Mouse (Mus musculus) forebrain, embryonic 13.5 days (tissue): ENCODE measurements at regions not wholly inside any gene's neighbourhood (a gene's known extent, or its start where the extent isn't known, plus 50 kb on each side); places are given as distances from the start of the nearest gene placed in this dataset.

ENCODE experiments used
- ATAC-seq: fragments of 200-750 bp; cut with Nextera tagmentation; 2 replicates; pipeline ENCODE4 v1.8.0; 2017
- H3K27ac ChIP-seq: fragments of 300-500 bp; sonication (generic); 2 replicates; pipeline ENCODE4 v1.5.1; 2015; ENCODE audit warnings: inconsistent platforms, mild to moderate bottlenecking, moderate library complexity
- H3K27me3 ChIP-seq: fragments of 300-500 bp; sonication (generic); 2 replicates; pipeline ENCODE4 v1.6.1; 2015; ENCODE audit warnings: mild to moderate bottlenecking, inconsistent platforms
- H3K36me3 ChIP-seq: fragments of 300-500 bp; sonication (generic); 2 replicates; pipeline ENCODE4 v1.6.1; 2015; ENCODE audit warnings: mild to moderate bottlenecking, inconsistent platforms; ENCODE audit not compliant: poor library complexity, severe bottlenecking
- H3K4me1 ChIP-seq: fragments of 300-500 bp; sonication (generic); 2 replicates; pipeline ENCODE4 v1.6.1; 2015; ENCODE audit warnings: inconsistent platforms
- H3K4me2 ChIP-seq: fragments of 300-500 bp; sonication (generic); 2 replicates; pipeline ENCODE4 v1.6.1; 2015; ENCODE audit warnings: inconsistent platforms, mild to moderate bottlenecking, moderate library complexity
- H3K4me3 ChIP-seq: fragments of 300-500 bp; sonication (generic); 2 replicates; pipeline ENCODE4 v1.5.1; 2015; ENCODE audit warnings: mild to moderate bottlenecking, inconsistent platforms
- H3K9ac ChIP-seq: fragments of 300-500 bp; sonication (generic); 2 replicates; pipeline ENCODE4 v1.6.1; 2015; ENCODE audit warnings: mild to moderate bottlenecking, inconsistent platforms
- H3K9me3 ChIP-seq: fragments of 300-500 bp; sonication (generic); replicated peaks from 2 replicates; pipeline ENCODE4 v1.6.1; 2016; ENCODE audit warnings: inconsistent platforms
- whole genome bisulfite sequencing: fragments of 180-500 bp; shearing (Covaris S2); methylation state at CpG from one replicate; pipeline ENCODE4 v1.1.7; 2015; 5-methylcytosine and 5-hydroxymethylcytosine counted together

DNA sequence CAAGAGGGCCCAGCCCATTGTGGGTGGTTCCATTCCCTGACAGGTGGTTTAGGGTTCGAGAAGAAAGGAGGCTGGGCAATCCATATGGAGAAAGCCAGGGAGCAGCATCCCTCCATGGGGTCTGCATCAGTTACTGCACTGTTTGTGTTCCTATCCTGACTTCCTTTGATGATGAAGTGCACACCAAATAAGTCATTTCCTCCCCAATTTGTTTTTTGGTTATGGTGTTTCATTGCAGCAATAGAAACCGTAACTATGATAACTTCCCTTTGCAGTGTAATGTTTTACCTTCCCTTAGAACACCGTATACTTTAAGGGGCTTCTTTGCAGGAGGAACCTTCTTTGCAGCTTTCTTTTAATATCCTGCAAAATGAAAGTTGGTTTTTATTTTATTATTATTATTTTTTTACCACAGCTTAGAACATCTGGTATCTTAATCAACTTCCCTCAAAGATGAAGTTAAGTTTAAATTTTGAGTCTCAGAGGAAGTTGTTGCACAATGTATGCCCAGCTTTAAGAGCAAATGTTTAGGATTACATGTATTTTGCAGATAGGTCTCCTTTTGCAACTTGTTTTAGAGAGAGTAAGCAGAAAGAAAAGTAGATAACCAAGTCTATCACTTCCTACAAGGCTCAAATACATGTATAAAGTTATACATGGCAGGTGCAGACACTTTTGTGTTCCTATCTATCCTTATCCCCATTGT lies 1059.1 kb downstream of the Diaph2 start:
- H3K36me3 ChIP-seq: no peaks in the 10 kb centered on the region
- H3K9ac ChIP-seq: no peak overlapping the region
- no peak overlapping the region for H3K4me3 ChIP-seq
- no peaks in the 10 kb centered on the region for H3K9me3 ChIP-seq
- ATAC-seq: no peak
- WGBS: 87% methylated on average over 3 of the region's 3 CpGs
- no peaks in the 10 kb centered on the region for H3K4me1 ChIP-seq
- no peaks in the 10 kb centered on the region for H3K27me3 ChIP-seq
- H3K27ac ChIP-seq: no peak overlapping the region
- no peak overlapping the region for H3K4me2 ChIP-seq

DNA sequence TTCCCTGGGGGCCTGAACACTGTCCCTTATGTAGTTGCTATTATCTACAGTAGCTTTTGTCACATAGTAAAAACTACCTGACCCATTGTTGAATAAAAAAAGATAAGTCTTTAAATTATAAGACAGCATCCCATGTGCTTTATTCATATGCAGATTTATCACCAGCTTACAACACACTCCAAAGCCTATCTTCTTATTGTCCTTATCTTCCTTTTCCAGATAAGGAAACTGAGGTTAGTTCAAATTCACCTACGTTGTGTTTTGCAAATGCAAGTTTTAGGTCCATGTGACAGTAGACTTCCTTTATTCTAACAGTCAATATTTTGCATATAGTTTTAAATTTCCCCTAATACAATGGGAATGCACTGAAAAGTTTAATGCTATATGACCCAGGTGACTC lies 1069.4 kb downstream of the Diaph2 start:
- H3K4me2 ChIP-seq: no peak overlapping the region
- 76% methylated on average over 1 of the region's 1 CpGs for WGBS
- no peaks in the 10 kb centered on the region for H3K27me3 ChIP-seq
- no peak overlapping the region for H3K27ac ChIP-seq
- peaks cover 4% of the 10 kb centered on the region; the same call in 1 of the 2 replicates for H3K4me1 ChIP-seq
- no peaks in the 10 kb centered on the region for H3K36me3 ChIP-seq
- H3K9ac ChIP-seq: no peak overlapping the region
- no peak for ATAC-seq
- H3K9me3 ChIP-seq: no peaks in the 10 kb centered on the region
- no peak overlapping the region for H3K4me3 ChIP-seq

DNA sequence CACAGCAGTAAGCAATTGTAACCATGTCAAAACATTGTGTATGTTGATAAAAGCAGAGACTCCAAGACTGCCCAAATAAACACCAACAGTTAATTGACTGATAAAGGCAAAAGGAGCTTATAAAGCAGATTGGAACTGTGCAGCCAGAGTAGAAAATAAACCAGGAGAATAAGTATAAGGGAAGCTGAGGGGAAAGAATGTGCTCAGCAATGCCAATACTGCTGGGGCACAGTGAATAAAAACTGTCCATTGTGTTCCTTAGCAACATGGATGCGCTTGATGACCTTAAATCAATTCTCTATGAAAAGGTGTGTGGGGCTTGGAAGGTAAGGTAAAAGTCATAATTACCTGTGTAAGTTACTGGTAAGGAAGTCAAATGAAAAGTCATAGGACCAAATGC lies 1070.2 kb downstream of the Diaph2 start:
- Histone ChIP-seq H3K4me2 (no peak overlapping the region), H3K9ac (no peak overlapping the region), H3K9me3 (no peaks in the 10 kb centered on the region), H3K27ac (no peak overlapping the region), H3K36me3 (no peaks in the 10 kb centered on the region), H3K27me3 (no peaks in the 10 kb centered on the region), H3K4me3 (no peak overlapping the region), H3K4me1 (peaks cover 4% of the 10 kb centered on the region; the same call in 1 of the 2 replicates)
- 73% methylated on average over 1 of the region's 1 CpGs for WGBS
- ATAC-seq: peak; percentile 45

DNA sequence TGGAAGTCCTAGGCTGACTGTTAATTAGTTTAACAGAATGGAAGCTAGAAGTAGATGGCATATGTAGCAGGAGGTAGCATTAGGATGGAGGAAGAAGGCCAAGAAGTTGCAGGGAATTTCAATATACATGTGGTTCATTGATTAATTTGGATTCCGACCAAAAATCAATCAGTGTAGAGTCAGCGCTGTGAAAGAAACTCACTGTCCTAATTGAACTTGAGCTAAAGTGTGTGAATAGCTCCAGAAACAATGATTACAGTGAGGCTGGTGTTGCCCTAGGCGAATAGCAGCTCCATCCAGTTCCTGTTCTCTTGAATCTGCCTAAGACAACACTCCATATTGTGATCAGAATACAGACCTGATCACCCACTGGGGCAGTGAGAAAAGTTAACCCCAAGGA lies 1070.6 kb downstream of the Diaph2 start:
- no peak overlapping the region for H3K27ac ChIP-seq
- WGBS: 56% methylated on average over 3 of the region's 3 CpGs
- peak; percentile 92 for ATAC-seq
- no peak overlapping the region for H3K4me3 ChIP-seq
- H3K9ac ChIP-seq: no peak overlapping the region
- no peak overlapping the region for H3K4me2 ChIP-seq
- no peaks in the 10 kb centered on the region for H3K9me3 ChIP-seq
- peaks cover 4% of the 10 kb centered on the region; the same call in 1 of the 2 replicates for H3K4me1 ChIP-seq
- no peaks in the 10 kb centered on the region for H3K36me3 ChIP-seq
- no peaks in the 10 kb centered on the region for H3K27me3 ChIP-seq

DNA sequence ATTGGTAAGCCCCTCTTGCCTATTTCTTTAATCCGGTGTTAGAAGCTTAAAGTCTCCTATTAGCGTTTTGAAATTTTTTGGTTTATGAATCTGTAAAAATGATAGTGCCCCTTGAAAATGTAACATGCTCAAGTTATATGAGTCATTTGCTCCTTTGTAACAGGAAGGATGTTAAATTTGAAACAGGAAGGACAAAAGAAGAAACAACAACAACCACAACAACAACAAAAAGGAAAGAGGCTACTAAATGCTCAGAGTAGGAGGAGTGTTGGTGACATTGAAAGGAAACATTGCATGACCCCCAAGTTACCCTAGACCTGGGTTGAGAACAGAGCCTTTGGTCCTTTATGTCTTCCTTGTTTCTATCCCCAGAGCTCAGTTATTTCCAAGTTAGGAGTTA lies 1074.4 kb downstream of the Diaph2 start:
- WGBS: 91% methylated on average over 2 of the region's 2 CpGs

DNA sequence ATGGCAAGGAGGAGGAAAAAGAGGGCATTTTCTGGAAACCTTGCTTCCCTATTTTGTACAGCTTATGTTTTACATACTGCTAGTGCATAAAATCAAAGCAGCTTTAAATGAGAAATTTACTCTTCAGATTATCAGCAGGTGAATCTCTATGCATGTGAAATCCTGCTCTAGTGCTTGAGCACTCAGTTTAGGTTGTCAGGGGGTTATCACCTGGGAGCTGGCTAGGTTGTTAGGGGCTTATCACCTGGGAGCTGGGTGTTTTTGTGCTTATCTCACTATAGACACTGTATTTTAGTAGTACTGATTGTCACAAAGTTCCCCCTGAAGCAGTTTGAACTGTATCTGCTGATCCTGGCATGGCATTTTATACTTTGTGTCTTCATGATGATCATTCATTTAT lies 1086.3 kb downstream of the Diaph2 start:
- Histone ChIP-seq H3K9ac (no peak overlapping the region), H3K36me3 (no peaks in the 10 kb centered on the region), H3K4me2 (no peak overlapping the region), H3K4me3 (no peak overlapping the region), H3K27me3 (no peaks in the 10 kb centered on the region), H3K4me1 (no peaks in the 10 kb centered on the region), H3K27ac (no peak overlapping the region), H3K9me3 (no peaks in the 10 kb centered on the region)
- ATAC-seq: no peak

More for the DNA sequence above, 1074.4 kb downstream of the Diaph2 start:
- Histone ChIP-seq H3K27ac (no peak overlapping the region), H3K9ac (no peak overlapping the region), H3K4me2 (no peak overlapping the region), H3K4me1 (peaks cover 4% of the 10 kb centered on the region; the same call in 1 of the 2 replicates), H3K27me3 (no peaks in the 10 kb centered on the region), H3K36me3 (no peaks in the 10 kb centered on the region), H3K4me3 (no peak overlapping the region), H3K9me3 (no peaks in the 10 kb centered on the region)
- ATAC-seq: no peak

DNA sequence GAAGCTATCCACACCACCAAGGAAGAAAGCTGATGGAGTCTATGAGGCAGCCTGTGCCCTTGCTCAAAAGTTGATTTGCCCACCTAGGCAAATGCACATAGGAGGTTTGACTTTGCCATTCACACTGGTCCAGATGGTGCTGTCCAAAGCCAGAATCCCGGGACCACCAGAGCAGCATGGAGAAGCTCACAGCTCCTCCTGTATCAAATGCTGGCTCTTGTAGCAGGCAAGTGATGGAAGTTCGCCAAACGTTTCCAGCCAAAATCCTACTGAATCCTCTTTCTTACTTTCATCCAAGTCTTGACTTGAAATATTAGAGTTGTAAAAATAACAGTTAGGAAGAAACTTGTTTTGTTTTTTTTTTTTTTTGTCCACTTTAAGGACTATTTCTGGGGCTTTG lies 1093.6 kb downstream of the Diaph2 start:
- no peaks in the 10 kb centered on the region for H3K27me3 ChIP-seq
- H3K9me3 ChIP-seq: no peaks in the 10 kb centered on the region
- no peak overlapping the region for H3K4me2 ChIP-seq
- no peaks in the 10 kb centered on the region for H3K36me3 ChIP-seq
- WGBS: 91% methylated on average over 3 of the region's 3 CpGs
- ATAC-seq: no peak
- H3K4me3 ChIP-seq: no peak overlapping the region
- H3K9ac ChIP-seq: no peak overlapping the region
- H3K4me1 ChIP-seq: no peaks in the 10 kb centered on the region
- H3K27ac ChIP-seq: no peak overlapping the region

DNA sequence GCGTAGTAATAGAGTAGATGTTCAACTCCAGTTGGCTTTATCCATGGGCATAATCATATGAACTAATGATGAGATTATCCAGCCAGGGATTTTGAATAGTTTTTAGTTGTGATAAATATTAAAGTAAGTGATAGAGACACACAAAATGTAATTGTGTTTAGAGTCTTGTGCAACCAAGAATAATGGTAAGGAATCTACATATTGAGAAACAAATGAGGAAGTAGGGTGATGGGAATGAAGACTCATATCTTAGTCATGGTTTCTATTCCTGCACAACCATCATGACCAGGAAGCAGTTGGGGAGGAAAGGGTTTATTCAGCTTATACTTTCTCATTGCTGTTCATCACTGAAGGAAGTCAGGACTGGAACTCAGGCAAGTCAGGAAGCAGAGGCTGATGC lies 1117.0 kb downstream of the Diaph2 start:
- Histone ChIP-seq H3K4me1 (no peaks in the 10 kb centered on the region), H3K4me3 (no peak overlapping the region), H3K27ac (no peak overlapping the region), H3K27me3 (no peaks in the 10 kb centered on the region), H3K36me3 (no peaks in the 10 kb centered on the region), H3K9me3 (no peaks in the 10 kb centered on the region), H3K4me2 (no peak overlapping the region), H3K9ac (no peak overlapping the region)
- ATAC-seq: no peak
- WGBS: 88% methylated on average over 1 of the region's 1 CpGs

DNA sequence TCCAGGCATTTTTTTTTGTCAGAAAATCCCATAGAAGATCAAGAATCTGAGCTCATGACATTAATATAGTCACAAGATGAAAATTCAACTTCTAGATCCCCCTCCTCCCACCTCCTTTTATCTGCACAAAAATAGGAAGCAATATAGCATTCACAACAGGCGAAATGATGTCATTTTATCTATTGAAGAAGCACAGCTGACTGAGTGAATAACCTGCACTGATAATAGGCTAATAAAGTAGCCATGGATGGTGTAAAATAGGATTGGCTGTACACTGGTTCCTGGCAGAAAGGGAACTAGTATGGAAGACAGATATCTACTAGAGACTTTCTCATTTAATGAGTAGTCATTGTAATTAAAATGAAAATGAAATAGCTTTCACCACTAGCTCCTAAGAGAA lies 1124.6 kb downstream of the Diaph2 start:
- Histone ChIP-seq H3K9me3 (no peaks in the 10 kb centered on the region), H3K4me2 (no peak overlapping the region), H3K9ac (no peak overlapping the region), H3K4me3 (no peak overlapping the region), H3K36me3 (no peaks in the 10 kb centered on the region), H3K4me1 (no peaks in the 10 kb centered on the region), H3K27ac (no peak overlapping the region), H3K27me3 (no peaks in the 10 kb centered on the region)
- 35% methylated on average over 1 of the region's 1 CpGs for WGBS
- no peak for ATAC-seq

DNA sequence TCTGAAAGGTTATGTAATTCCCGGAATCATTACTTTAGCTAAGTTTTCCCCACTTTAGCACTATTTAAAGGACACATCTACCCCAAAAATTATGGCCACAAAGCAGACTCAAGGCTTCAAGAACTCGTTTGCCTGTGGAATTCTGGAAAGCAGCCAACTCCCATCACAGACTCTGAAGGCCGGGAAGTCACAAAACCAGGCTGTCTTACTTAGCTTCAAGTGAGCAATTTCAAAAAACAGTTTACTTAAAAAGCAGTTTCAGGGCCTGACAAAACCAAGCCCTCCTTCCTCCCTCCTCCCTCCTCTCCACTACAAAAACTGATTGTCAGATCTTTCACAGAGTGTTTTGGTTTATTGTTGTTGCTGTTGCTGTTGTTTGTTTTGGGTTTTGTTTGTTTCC lies 1125.7 kb downstream of the Diaph2 start:
- Histone ChIP-seq H3K36me3 (no peaks in the 10 kb centered on the region), H3K4me3 (no peak overlapping the region), H3K9me3 (no peaks in the 10 kb centered on the region), H3K9ac (no peak overlapping the region), H3K4me2 (no peak overlapping the region), H3K4me1 (no peaks in the 10 kb centered on the region), H3K27ac (no peak overlapping the region), H3K27me3 (no peaks in the 10 kb centered on the region)
- ATAC-seq: no peak
- 35% methylated on average over 3 of the region's 3 CpGs for WGBS

DNA sequence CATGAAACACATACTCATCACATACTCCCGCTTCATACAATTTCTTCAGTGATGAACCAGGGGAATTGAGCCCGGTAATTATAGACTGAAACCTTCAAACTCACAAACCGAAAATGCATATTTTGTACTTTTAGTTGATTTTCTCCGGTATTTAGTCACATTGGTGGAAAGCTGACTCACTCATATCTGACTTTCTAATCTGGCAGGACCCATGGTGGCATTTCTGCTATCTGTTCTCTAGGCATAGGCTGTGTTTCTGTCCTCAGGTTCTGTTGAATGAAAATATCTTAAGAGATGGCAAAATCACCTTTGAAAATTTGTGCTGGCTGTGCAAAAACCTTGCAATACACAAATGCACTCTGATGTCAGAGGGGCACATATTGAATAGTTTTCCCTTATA lies 1126.6 kb downstream of the Diaph2 start:
- Histone ChIP-seq H3K4me1 (no peaks in the 10 kb centered on the region), H3K9me3 (no peaks in the 10 kb centered on the region), H3K27ac (no peak overlapping the region), H3K27me3 (no peaks in the 10 kb centered on the region), H3K4me3 (no peak overlapping the region), H3K36me3 (no peaks in the 10 kb centered on the region), H3K9ac (no peak overlapping the region), H3K4me2 (no peak overlapping the region)
- WGBS: 86% methylated on average over 4 of the region's 4 CpGs
- ATAC-seq: no peak
